Mouse (Mus musculus): ENCODE measurements around the gene Lhfp. TPM values are rescaled to one million over a fixed set of nuclear protein-coding genes. Genes with fewer than 3 reads are reported as not detected.

Gene Lhfp
- polyA plus RNA-seq (2015; fragmentation: Nextera tagmentation; extraction: Ambion mirVana): 72.3 and 77.4 TPM in 2 replicates

GRCm38 (mm10) chr3:53041411-53042239 lies at the start of gene Lhfp:
Gene Lhfp, plus strand, starts transcription at chr3:53041528.
- Histone ChIP-seq H3K9me3 (replicated peaks) (no peaks in the 10 kb centered on the region), H3K36me3 (no peaks in the 10 kb centered on the region), H3K9ac (peak within 1 kb of the TSS; percentile 56), H3K4me1 (peaks cover 26% of the 10 kb centered on the region), H3K4me2 (replicated peaks) (peak within 1 kb of the TSS; percentile 91), H3K27me3 (0 out of 2 replicates have a peak, but pooled peaks cover 10% of the 10 kb centered on the region), H3K4me3 (replicated peaks) (peak within 1 kb of the TSS; percentile 65), H3K27ac (replicated peaks) (peak within 1 kb of the TSS; percentile 58)
- under 1% methylated on average over 58 of the region's 58 CpGs for WGBS
- ATAC-seq (ENCODE audit: insufficient number of reproducible peaks, low FRiP score, low TSS enrichment, low read depth): peak; percentile 89

GRCm38 (mm10) chr3:52993296-52993695 lies 48.0 kb upstream of the Lhfp start:
- H3K9me3 ChIP-seq (replicated peaks): no peaks in the 10 kb centered on the region
- 86% methylated on average over 10 of the region's 10 CpGs for WGBS
- no peak overlapping the region for H3K4me3 ChIP-seq (replicated peaks)
- no peak overlapping the region for H3K4me2 ChIP-seq (replicated peaks)
- ATAC-seq (ENCODE audit: insufficient number of reproducible peaks, low FRiP score, low TSS enrichment, low read depth): no peak
- H3K36me3 ChIP-seq: peaks cover 66% of the 10 kb centered on the region
- no peaks in the 10 kb centered on the region for H3K4me1 ChIP-seq
- no peak overlapping the region for H3K27ac ChIP-seq (replicated peaks)
- H3K27me3 ChIP-seq: no peaks in the 10 kb centered on the region
- no peak overlapping the region for H3K9ac ChIP-seq

- no peaks in the 10 kb centered on the region for H3K27me3 ChIP-seq
- no peaks in the 10 kb centered on the region for H3K9me3 ChIP-seq (replicated peaks)
- WGBS: 65% methylated on average over 5 of the region's 5 CpGs
- no peaks in the 10 kb centered on the region for H3K4me1 ChIP-seq
- H3K36me3 ChIP-seq: peaks cover 56% of the 10 kb centered on the region
- H3K27ac ChIP-seq (replicated peaks): no peak overlapping the region
- no peak overlapping the region for H3K4me3 ChIP-seq (replicated peaks)
- no peak for ATAC-seq (ENCODE audit: insufficient number of reproducible peaks, low FRiP score, low TSS enrichment, low read depth)
- no peak overlapping the region for H3K9ac ChIP-seq
- no peak overlapping the region for H3K4me2 ChIP-seq (replicated peaks)
Measured at GRCm38 (mm10) chr3:52994666-52995065, 46.7 kb upstream of the Lhfp start.

- WGBS: 89% methylated on average over 5 of the region's 5 CpGs
- Histone ChIP-seq H3K9ac (no peak overlapping the region), H3K36me3 (peaks cover 61% of the 10 kb centered on the region), H3K27me3 (no peaks in the 10 kb centered on the region), H3K4me2 (replicated peaks) (no peak overlapping the region), H3K4me3 (replicated peaks) (no peak overlapping the region), H3K9me3 (replicated peaks) (no peaks in the 10 kb centered on the region), H3K27ac (replicated peaks) (no peak overlapping the region), H3K4me1 (no peaks in the 10 kb centered on the region)
- ATAC-seq (ENCODE audit: insufficient number of reproducible peaks, low FRiP score, low TSS enrichment, low read depth): no peak
Measured at GRCm38 (mm10) chr3:52996635-52997034, 44.7 kb upstream of the Lhfp start.

GRCm38 (mm10) chr3:52997381-52997780 lies 43.9 kb upstream of the Lhfp start:
- H3K4me1 ChIP-seq: no peaks in the 10 kb centered on the region
- no peak overlapping the region for H3K9ac ChIP-seq
- peaks cover 61% of the 10 kb centered on the region for H3K36me3 ChIP-seq
- no peaks in the 10 kb centered on the region for H3K27me3 ChIP-seq
- no peak overlapping the region for H3K4me3 ChIP-seq (replicated peaks)
- no peak overlapping the region for H3K27ac ChIP-seq (replicated peaks)
- H3K4me2 ChIP-seq (replicated peaks): no peak overlapping the region
- no peak for ATAC-seq (ENCODE audit: insufficient number of reproducible peaks, low FRiP score, low TSS enrichment, low read depth)
- WGBS: 63% methylated on average over 1 of the region's 1 CpGs
- H3K9me3 ChIP-seq (replicated peaks): no peaks in the 10 kb centered on the region

GRCm38 (mm10) chr3:52999016-52999744 lies 42.1 kb upstream of the Lhfp start:
- no peak for ATAC-seq (ENCODE audit: insufficient number of reproducible peaks, low FRiP score, low TSS enrichment, low read depth)
- no peaks in the 10 kb centered on the region for H3K9me3 ChIP-seq (replicated peaks)
- no peaks in the 10 kb centered on the region for H3K27me3 ChIP-seq
- peaks cover 53% of the 10 kb centered on the region for H3K36me3 ChIP-seq
- H3K27ac ChIP-seq (replicated peaks): no peak overlapping the region
- no peak overlapping the region for H3K4me3 ChIP-seq (replicated peaks)
- no peak overlapping the region for H3K9ac ChIP-seq
- no peaks in the 10 kb centered on the region for H3K4me1 ChIP-seq
- WGBS: 80% methylated on average over 15 of the region's 15 CpGs
- no peak overlapping the region for H3K4me2 ChIP-seq (replicated peaks)

GRCm38 (mm10) chr3:52999996-53000395 lies 41.3 kb upstream of the Lhfp start:
- Histone ChIP-seq H3K27ac (replicated peaks) (no peak overlapping the region), H3K36me3 (peaks cover 49% of the 10 kb centered on the region), H3K4me2 (replicated peaks) (no peak overlapping the region), H3K4me1 (no peaks in the 10 kb centered on the region), H3K9ac (no peak overlapping the region), H3K27me3 (no peaks in the 10 kb centered on the region), H3K9me3 (replicated peaks) (no peaks in the 10 kb centered on the region), H3K4me3 (replicated peaks) (no peak overlapping the region)
- WGBS: 79% methylated on average over 3 of the region's 3 CpGs
- ATAC-seq (ENCODE audit: insufficient number of reproducible peaks, low FRiP score, low TSS enrichment, low read depth): no peak

GRCm38 (mm10) chr3:53002076-53002475 lies 39.3 kb upstream of the Lhfp start:
- Histone ChIP-seq H3K4me3 (replicated peaks) (no peak overlapping the region), H3K4me2 (replicated peaks) (no peak overlapping the region), H3K36me3 (peaks cover 49% of the 10 kb centered on the region), H3K9ac (no peak overlapping the region), H3K9me3 (replicated peaks) (no peaks in the 10 kb centered on the region), H3K27ac (replicated peaks) (no peak overlapping the region), H3K4me1 (no peaks in the 10 kb centered on the region), H3K27me3 (no peaks in the 10 kb centered on the region)
- WGBS: 44% methylated on average over 6 of the region's 6 CpGs
- ATAC-seq (ENCODE audit: insufficient number of reproducible peaks, low FRiP score, low TSS enrichment, low read depth): no peak

- no peak; the same call in 1 of the 2 replicates for ATAC-seq (ENCODE audit: insufficient number of reproducible peaks, low FRiP score, low TSS enrichment, low read depth)
- no peaks in the 10 kb centered on the region for H3K4me1 ChIP-seq
- H3K27me3 ChIP-seq: no peaks in the 10 kb centered on the region
- H3K27ac ChIP-seq (replicated peaks): no peak overlapping the region
- H3K36me3 ChIP-seq: peaks cover 62% of the 10 kb centered on the region
- no peaks in the 10 kb centered on the region for H3K9me3 ChIP-seq (replicated peaks)
- WGBS: 65% methylated on average over 2 of the region's 2 CpGs
- H3K4me3 ChIP-seq (replicated peaks): no peak overlapping the region
- H3K9ac ChIP-seq: no peak overlapping the region
- no peak overlapping the region for H3K4me2 ChIP-seq (replicated peaks)
Measured at GRCm38 (mm10) chr3:53004406-53005114, 36.8 kb upstream of the Lhfp start.

GRCm38 (mm10) chr3:53007411-53007810 lies 33.9 kb upstream of the Lhfp start:
- WGBS: 93% methylated on average over 8 of the region's 8 CpGs
- Histone ChIP-seq H3K9me3 (replicated peaks) (no peaks in the 10 kb centered on the region), H3K27ac (replicated peaks) (no peak overlapping the region), H3K4me1 (no peaks in the 10 kb centered on the region), H3K4me2 (replicated peaks) (no peak overlapping the region), H3K36me3 (peaks cover 52% of the 10 kb centered on the region), H3K9ac (no peak overlapping the region), H3K4me3 (replicated peaks) (no peak overlapping the region), H3K27me3 (no peaks in the 10 kb centered on the region)
- no peak for ATAC-seq (ENCODE audit: insufficient number of reproducible peaks, low FRiP score, low TSS enrichment, low read depth)
